Mouse (Mus musculus) telencephalon, adult 2 months (tissue): ENCODE data around the gene Mybpc1.

Source experiments
- DNase-seq: peaks from one replicate; pipeline ENCODE4 v3.0.0-alpha.2; 2011; ENCODE audit warnings: low read depth, low spot score

The Mybpc1 gene

DNA sequence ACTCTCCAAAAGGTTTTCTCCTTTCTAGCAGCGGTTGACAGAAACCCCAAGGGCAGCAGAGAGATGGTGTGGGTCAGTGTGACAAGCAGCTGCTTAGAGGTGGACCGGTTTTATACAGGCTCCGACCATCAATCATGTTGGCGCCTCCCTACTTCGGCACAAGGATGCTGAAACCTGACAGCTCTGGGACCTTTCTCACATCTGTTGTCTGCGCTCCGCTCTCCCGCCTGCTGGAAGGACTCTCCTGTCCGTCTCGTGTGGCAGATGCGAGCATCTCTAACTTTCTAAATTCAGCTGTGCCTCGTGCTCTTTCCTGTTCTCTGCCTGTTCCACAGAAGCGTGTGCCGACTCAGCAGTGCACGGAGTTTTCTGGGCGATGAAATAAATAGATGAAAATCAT is at the start of gene Mybpc1:
Gene Mybpc1, minus strand, starts transcription at position 210 of the 400 bp plus-strand sequence.
- no peak for DNase-seq

- DNase-seq = no peak
Observed at GRCm38 (mm10) chr10:88645448-88645847, 40.5 kb upstream of the Mybpc1 start.

DNA sequence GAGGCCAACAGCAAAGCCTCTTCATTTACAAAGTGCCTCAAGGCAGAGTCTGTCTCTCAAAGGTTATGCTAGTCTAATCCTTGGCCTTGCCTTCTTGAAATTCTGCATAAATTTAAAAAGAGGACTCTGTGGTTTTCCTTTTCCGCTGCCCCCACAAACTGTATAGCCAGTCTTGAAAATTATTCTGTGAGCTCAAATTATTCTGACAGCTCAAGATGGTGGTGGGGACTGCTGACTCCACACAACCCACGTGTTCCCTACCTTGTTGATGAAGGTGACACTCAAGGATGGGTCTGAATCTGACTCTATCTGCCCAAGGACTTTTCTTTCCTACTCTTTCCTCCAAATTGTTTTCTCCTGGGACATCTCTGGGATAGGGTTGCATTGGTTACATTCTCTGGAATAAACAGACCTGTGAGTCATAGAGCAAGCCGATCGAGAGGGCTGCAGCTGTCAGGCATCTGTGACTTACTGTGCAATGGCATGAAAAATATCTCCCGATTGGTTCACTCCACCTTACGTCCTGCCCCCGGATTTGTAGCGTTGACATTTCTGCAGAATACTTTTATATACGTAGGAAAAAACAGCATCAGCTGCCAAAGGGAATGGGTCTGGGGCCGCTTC is 26.5 kb upstream of the Mybpc1 start:
- no peak for DNase-seq

DNA sequence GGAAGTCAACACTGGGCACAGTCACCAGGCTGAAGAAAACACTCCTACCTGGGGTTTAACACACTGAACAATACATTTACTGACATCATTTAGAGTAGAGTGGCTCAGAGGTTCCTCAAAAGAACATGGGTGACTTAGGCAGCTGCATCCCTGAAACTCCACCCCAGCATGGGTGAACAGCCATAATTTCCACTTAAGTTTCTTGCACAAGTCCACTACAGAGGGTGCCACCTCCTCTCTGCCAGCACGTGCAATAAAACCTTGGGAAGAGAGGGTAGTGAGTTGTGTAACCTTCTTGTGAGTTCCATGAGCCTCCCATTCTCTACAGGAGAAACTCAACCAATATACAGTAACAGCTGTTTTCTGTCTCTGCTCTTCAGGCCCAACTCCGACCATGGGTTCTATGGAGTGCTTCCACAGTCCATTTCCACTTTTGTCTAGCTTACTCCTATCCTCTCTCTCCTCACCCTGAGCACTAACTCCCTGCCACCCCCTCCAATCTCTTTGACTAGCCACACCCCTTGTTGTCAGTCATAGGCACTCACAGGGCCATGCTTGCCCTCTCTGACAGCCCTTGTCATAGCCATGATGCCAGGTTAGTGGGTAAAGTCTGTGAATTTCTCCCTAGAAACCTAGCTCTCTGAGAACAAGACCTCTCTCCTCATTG is 25.8 kb upstream of the Mybpc1 start:
- DNase-seq = no peak

DNA sequence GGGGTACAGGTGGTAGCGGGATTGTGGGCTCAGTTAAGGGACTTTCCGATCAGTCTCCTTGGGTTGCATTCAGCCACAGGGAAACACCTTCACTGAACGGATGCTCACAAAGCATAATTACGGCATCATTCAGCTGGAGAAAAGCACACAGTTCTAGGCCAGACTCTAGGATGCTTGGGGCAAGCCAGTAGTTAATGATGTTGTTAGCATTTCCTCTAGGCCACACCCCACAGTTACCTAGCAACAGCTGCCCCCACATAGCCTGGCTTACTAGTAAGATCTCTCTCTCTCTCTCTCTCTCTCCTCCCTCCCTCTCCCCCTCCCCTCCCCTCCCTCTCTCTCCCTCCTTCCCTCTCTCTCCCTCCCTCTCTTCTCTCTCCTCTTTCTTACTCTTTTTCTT is 22.1 kb upstream of the Mybpc1 start:
- DNase-seq = no peak

DNA sequence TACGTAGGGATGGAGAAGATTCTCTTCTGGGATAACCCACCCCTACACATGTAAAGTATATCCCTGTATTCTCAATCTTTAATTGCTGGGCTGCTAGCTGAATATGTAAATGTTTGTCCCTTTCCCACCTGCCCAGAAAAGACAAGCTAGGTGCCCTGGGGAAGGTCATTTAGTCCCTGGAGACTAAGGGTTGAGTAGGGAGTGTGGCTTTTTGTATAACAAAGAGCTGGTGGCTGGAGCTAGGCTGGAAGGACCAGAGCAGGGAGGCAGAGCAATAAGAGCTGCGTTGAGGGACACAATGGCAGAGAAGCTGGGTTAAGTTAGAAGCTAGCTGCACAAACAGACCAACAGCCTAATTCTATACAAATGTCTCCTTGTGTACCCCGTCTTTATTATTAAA is 21.2 kb upstream of the Mybpc1 start:
- no peak for DNase-seq

DNA sequence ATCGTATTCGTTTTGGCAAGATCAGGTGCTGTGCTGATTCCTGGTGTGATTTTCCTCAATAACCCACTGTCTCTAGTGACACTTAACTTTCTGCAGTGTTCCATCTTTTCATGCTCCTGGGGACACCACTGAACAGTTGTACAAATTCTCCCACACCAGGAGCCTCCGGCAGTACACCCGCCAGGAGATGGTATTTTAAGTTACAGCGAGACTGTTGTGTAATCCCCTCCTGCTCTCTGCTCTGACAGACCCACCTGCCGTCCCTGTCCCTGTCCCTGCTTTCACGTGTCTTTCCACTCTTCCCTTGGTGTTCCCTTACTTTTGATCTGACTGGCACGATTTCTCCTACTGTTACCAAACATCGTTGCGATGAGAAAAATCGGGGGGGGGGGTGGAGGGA is 19.3 kb upstream of the Mybpc1 start:
- peak; percentile 44 for DNase-seq

DNA sequence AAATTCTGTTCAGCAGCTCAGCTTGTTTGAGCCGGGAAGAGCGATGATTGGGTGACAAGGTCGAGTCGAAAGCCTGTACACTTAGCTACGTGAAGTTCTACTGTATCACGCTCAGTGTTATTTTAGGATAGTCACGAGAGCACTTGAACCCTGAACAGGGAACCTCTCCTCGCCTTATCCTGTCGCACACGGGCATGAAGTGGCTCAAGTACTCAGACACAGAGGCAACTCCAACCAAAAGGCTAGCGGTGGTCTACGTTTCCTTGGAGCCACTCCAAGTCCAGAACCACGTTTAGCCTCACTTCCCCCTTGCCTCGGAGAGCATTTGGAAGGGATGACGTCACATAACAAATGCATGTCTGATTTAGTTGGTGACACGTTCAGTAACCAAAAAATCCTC is 17.7 kb upstream of the Mybpc1 start:
- DNase-seq = no peak

- DNase-seq = no peak
Observed at GRCm38 (mm10) chr10:88620809-88621208, 15.9 kb upstream of the Mybpc1 start.

GRCm38 (mm10) chr10:88613051-88613450 is 8.1 kb upstream of the Mybpc1 start:
- no peak for DNase-seq

DNA sequence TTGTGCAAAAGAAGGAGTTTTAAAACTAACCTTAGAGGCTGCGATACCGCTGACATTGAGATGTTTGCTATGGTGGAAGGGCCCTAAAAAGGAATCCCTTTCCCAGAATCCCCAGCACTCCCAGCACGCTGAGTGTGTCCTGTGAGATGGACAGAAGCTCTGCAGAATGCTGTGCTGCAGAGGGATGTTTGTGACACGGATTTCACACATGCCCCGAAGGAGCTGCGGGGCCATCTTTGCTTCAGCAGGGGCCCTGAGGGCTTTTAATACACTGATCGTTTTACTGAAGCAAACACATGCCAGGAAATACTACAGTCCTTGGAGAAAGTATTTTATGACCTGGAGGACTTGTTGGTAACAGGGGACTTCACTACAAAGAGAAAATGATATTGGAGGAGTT is 1.7 kb upstream of the Mybpc1 start:
- DNase-seq = no peak

- DNase-seq = no peak
Observed at GRCm38 (mm10) chr10:88606065-88606464, 1.1 kb upstream of the Mybpc1 start.

- DNase-seq = no peak
Observed at GRCm38 (mm10) chr10:88603773-88604172, 1.2 kb downstream of the Mybpc1 start.

- no peak for DNase-seq
Observed at GRCm38 (mm10) chr10:88603256-88603655, 1.7 kb downstream of the Mybpc1 start.

- no peak for DNase-seq
Observed at GRCm38 (mm10) chr10:88600591-88600990, 4.4 kb downstream of the Mybpc1 start.

DNA sequence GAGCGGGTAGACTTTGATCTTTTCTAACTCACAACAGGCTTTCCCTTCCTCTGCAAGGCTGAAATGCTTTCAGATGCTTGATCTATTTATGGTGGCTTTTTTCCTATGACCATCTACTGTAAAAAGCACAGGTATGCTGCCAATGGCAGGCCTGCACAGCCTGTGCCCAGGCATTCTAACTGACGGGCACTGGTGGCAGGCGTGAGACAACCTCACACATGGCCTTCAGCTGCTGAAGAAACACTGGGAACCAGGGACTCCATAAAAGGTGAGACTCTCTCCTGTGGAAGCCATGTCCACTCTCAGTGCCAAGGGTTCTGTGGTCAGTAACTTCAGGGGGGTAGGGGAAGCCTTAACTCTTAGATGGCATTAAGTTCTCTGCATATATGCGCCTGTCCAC is 12.6 kb downstream of the Mybpc1 start:
- DNase-seq = no peak

GRCm38 (mm10) chr10:88591042-88591441 is 13.9 kb downstream of the Mybpc1 start:
- no peak for DNase-seq

- peak; percentile 43 for DNase-seq
Observed at GRCm38 (mm10) chr10:88584469-88584868, 20.5 kb downstream of the Mybpc1 start.

DNA sequence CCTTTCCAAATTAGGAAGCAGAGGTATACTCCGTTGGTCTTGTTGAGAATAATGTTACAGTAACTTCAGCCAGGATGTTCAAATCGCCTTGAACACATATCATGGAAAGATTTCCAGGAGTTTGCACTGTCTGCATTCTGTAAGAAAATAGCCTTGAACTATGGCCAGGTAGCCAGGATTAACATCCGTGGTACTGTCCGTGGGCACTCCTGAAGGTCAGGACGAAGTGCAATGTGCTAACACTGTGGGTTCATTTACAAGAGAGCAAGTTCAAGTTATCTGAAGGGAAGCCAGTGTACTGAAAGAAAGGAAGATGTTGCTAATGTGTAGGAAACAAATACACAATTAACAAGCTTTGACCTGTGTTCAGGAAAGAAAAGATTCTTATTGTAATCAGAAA is 24.2 kb downstream of the Mybpc1 start:
- no peak for DNase-seq

DNA sequence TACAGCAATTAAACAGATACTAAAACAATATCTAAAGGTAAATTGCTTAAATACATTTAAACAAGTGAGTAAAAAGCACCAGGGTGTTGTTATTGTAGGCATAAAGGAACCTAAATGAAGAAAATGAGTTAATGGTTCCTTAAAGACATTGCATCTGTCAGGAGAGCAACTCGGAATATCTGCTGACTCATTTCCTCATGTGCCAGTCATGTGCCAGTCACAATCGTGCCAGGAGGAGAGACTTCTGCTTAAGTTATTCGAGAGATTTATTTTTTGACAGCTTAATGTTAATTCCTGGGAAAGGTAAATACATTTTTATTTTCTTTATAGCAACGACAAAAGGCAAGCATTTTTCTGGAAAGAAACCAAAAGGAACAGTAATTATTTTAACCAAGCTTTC is 26.3 kb downstream of the Mybpc1 start:
- no peak for DNase-seq

GRCm38 (mm10) chr10:88574115-88574635 is 30.8 kb downstream of the Mybpc1 start:
- DNase-seq = no peak

GRCm38 (mm10) chr10:88572123-88572522 is 32.8 kb downstream of the Mybpc1 start:
- no peak for DNase-seq

DNA sequence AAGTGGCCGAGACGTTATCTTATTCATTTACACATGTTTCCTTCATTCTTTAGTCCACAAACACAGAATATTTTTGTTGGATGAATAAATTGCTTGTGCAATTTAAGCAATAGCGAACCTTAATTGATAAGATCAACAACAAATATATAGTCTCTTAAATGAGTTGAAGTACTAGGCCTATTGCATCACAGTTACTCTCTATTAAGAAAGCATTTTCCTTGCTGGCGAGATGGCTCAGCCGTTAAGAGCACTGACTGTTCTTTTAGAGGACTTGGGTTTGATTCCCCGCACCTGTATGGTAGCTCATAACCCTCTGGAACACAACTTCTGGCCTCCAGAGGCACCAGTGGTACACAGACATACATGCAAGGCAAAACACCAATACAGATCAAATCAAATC is 47.9 kb downstream of the Mybpc1 start:
- no peak for DNase-seq
